Mouse (Mus musculus) heart, adult 2 months (tissue): ENCODE results near the gene Dcps.

Experiments used
- CTCF ChIP-seq: fragments of 200-600 bp; IDR thresholded peaks from 2 replicates; pipeline ENCODE4 v1.8.1; 2022; ENCODE audit warnings: antibody characterized with exemption, mild to moderate bottlenecking, moderate library complexity
- EP300 ChIP-seq: fragments of 200-500 bp; IDR thresholded peaks from 2 replicates; pipeline ENCODE4 v1.6.1; 2011; ENCODE audit warnings: low read depth, low read length, control low read depth; ENCODE audit not compliant: insufficient read depth
- POLR2A ChIP-seq: fragments of 200-500 bp; IDR thresholded peaks from 2 replicates; pipeline ENCODE4 v1.6.1; 2011; ENCODE audit warnings: mild to moderate bottlenecking, low read depth, low read length, control low read depth; ENCODE audit not compliant: insufficient read depth

GRCm38 (mm10) chr9:35173331-35173730, 2.5 kb downstream of the Dcps start:
- TF ChIP-seq CTCF = no peak
- TF ChIP-seq POLR2A = no peak
- TF ChIP-seq EP300 = no peak
